Mouse (Mus musculus): ENCODE measurements around the gene Etfbkmt.

- TF ChIP-seq CTCF (IDR thresholded peaks at IDR 0.05; ENCODE audit: low read depth, low read length) (no peak), POLR2A (IDR thresholded peaks at IDR 0.05; ENCODE audit: insufficient read depth, low read length) (peak; percentile 29), EP300 (IDR thresholded peaks at IDR 0.05; ENCODE audit: insufficient read depth, low read depth, low read length) (peak; percentile 66; the same call in 1 of the 2 replicates)
Measured at GRCm38 (mm10) chr6:149141393-149142173, 1.9 kb downstream of the Etfbkmt start.
